Mouse (Mus musculus): Measurements from ENCODE around the gene Gm2030. TPM values are rescaled to one million over a fixed set of nuclear protein-coding genes. Genes with fewer than 3 reads are reported as not detected.
"Not testable (repeated sequence)": the region's sequence is repeated elsewhere in the genome, so short reads cannot be mapped to it uniquely, and the experiment has no call there.

Gene Gm2030
- not detected in 2 replicates for polyA plus RNA-seq (2014; fragmentation: Nextera tagmentation; extraction: Ambion mirVana)

DNA sequence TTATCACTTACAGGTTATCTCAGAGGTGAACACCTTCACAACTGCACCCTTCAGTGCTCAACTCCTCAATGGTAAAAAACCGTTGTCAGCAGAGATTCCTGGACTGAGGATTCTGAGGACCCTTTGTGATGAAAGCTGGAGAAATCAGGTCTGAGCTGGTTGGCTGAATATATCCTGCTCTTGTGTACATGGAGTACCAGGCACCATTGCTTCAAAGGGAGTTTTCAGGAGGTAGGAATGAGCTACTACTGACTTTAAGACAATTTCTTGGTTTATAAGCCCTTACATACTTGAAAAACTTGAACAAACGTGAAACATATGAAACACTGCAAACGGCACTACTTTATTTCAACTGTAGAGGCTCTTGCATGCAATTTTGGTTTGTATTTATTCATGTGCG, at the start of gene Gm2030:
Gm2030 (minus strand) TSS at position 101 of the 400 bp plus-strand sequence.
- H3K9me3 ChIP-seq (ENCODE audit: control insufficient read depth, low read length); H3K4me3 ChIP-seq (ENCODE audit: low read depth, low read length); DNase-seq (ENCODE audit: low spot score, missing footprints); ATAC-seq (ENCODE audit: low FRiP score); H3K4me2 ChIP-seq; H3K36me3 ChIP-seq (ENCODE audit: control insufficient read depth, insufficient read depth, low read length); H3K4me1 ChIP-seq (ENCODE audit: control insufficient read depth, insufficient read depth, low read length); H3K27ac ChIP-seq (ENCODE audit: low read depth, low read length); H3K27me3 ChIP-seq (ENCODE audit: control insufficient read depth, insufficient read depth, low read length); H3K9ac ChIP-seq (ENCODE audit: low read length): not testable (repeated sequence)
- 71% methylated on average over 3 of the region's 4 CpGs for WGBS

Other genes starting within 250 kb of the Gm2030 start
- not detected in 2 replicates for gene Gm2012, start 78.7 kb downstream of the Gm2030 start, polyA plus RNA-seq (2014; fragmentation: Nextera tagmentation; extraction: Ambion mirVana)
- not detected in 2 replicates for gene Slx, start 235.5 kb upstream of the Gm2030 start, polyA plus RNA-seq (2014; fragmentation: Nextera tagmentation; extraction: Ambion mirVana)